Mouse (Mus musculus): ENCODE measurements around the gene Scn10a. TPM values are rescaled to one million over a fixed set of nuclear protein-coding genes. Genes with fewer than 3 reads are reported as not detected.

The Scn10a gene
- polyA plus RNA-seq, 1 experiment from 2014 or later: not detected

DNA sequence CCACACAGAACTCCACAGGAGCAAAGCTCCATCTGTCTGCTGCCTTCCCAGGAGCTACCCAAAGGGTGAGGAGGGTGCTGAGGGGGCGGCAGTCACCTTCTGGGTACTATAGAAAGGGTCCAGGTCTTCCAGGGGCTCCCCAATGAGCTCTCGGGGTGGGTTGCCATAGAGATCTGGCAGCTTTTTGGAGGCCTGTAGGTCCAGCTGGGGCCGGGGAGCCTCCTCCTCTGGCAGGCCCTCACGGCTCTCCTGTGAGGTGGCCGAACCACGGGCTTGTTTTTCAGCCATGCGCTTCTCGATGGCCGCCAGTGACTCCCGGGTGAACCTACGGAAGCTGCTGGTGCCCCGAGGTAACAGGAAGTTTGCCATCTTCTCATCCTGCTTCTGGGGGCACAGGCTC, 156.9 kb downstream of the Scn10a start:
- H3K4me3 ChIP-seq (ENCODE audit: low read depth, low read length): no peak overlapping the region
- H3K27me3 ChIP-seq (ENCODE audit: control insufficient read depth, insufficient read depth, low read depth, low read length): peaks cover 82% of the 10 kb centered on the region
- H3K4me1 ChIP-seq (ENCODE audit: control insufficient read depth, insufficient read depth, low read length): no peaks in the 10 kb centered on the region; the same call in 1 of the 2 replicates
- no peak overlapping the region for H3K27ac ChIP-seq (ENCODE audit: low read length)
- no peak overlapping the region for H3K9ac ChIP-seq (ENCODE audit: low read depth, low read length)
- no peaks in the 10 kb centered on the region for H3K36me3 ChIP-seq (ENCODE audit: control insufficient read depth, insufficient read depth, low read length)
- H3K4me2 ChIP-seq (ENCODE audit: low read length): no peak overlapping the region
- no peaks in the 10 kb centered on the region; the same call in 1 of the 2 replicates for H3K9me3 ChIP-seq (replicated peaks; ENCODE audit: control insufficient read depth, low read length, poor library complexity, severe bottlenecking)
- WGBS: 57% methylated on average over 12 of the region's 12 CpGs
- no peak for ATAC-seq

- H3K4me3 ChIP-seq (ENCODE audit: low read depth, low read length): no peak overlapping the region
- WGBS: 55% methylated on average over 8 of the region's 8 CpGs
- H3K27me3 ChIP-seq (ENCODE audit: control insufficient read depth, insufficient read depth, low read depth, low read length): peaks cover 77% of the 10 kb centered on the region
- H3K27ac ChIP-seq (ENCODE audit: low read length): no peak overlapping the region
- no peaks in the 10 kb centered on the region for H3K9me3 ChIP-seq (replicated peaks; ENCODE audit: control insufficient read depth, low read length, poor library complexity, severe bottlenecking)
- no peak overlapping the region for H3K4me2 ChIP-seq (ENCODE audit: low read length)
- H3K9ac ChIP-seq (ENCODE audit: low read depth, low read length): no peak overlapping the region
- no peaks in the 10 kb centered on the region; the same call in 1 of the 2 replicates for H3K4me1 ChIP-seq (ENCODE audit: control insufficient read depth, insufficient read depth, low read length)
- H3K36me3 ChIP-seq (ENCODE audit: control insufficient read depth, insufficient read depth, low read length): no peaks in the 10 kb centered on the region
- ATAC-seq: no peak
These were observed 157.4 kb downstream of the Scn10a start for GRCm38 (mm10) chr9:119561746-119562145.

DNA sequence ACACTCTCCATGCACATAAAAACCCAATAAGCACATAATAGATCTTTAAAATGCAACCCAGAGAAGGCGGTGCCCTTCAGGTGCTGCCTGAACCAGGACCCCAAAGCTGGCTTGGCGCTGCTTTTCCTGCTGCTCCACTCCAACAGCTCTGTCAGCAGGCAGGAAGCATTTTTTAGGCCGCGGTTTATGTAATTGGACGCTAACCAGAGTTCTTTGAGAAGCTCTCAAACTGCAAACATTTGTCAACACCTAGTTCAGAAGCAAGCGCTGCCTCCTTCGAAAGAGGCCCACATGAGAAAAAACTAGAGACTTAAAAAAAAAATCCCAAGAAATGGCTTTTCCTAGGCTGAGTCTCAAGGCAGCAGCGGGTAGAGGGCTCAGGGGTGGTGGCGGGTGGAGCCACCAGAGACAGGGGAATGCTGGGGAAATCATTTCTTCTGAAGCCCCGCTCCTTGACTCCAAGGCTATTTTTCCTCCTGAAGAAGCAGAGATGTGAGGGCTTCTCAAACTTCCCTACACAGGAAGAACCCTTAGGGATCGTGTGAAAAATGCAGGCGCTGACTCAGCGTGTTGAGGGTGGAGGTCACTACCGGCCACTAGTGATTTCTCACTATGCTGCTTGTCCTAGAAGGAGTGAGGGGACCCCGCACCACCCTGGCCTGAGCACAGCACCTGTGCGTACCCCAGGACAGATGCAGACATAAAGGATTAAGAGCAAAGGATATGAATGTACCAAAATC, 159.4 kb downstream of the Scn10a start:
- Histone ChIP-seq H3K9ac (ENCODE audit: low read depth, low read length) (no peak overlapping the region), H3K4me3 (ENCODE audit: low read depth, low read length) (no peak overlapping the region), H3K27me3 (ENCODE audit: control insufficient read depth, insufficient read depth, low read depth, low read length) (peaks cover 71% of the 10 kb centered on the region), H3K9me3 (replicated peaks; ENCODE audit: control insufficient read depth, low read length, poor library complexity, severe bottlenecking) (no peaks in the 10 kb centered on the region), H3K4me2 (ENCODE audit: low read length) (no peak overlapping the region), H3K36me3 (ENCODE audit: control insufficient read depth, insufficient read depth, low read length) (no peaks in the 10 kb centered on the region), H3K27ac (ENCODE audit: low read length) (no peak overlapping the region), H3K4me1 (ENCODE audit: control insufficient read depth, insufficient read depth, low read length) (no peaks in the 10 kb centered on the region; the same call in 1 of the 2 replicates)
- no peak for ATAC-seq
- 82% methylated on average over 16 of the region's 16 CpGs for WGBS

Other genes with a start within 250 kb of the Scn10a start
- 0.29 and 0.40 TPM in 2 replicates for gene Scn5a, start 140.3 kb downstream of the Scn10a start, polyA plus RNA-seq (2015; fragmentation: Nextera tagmentation; extraction: Ambion mirVana)
- gene Scn11a, start 106.1 kb upstream of the Scn10a start, polyA plus RNA-seq (2015; fragmentation: Nextera tagmentation; extraction: Ambion mirVana): 0.20 TPM in 2 replicates
- 68.2 and 73.7 TPM in 2 replicates for gene Wdr48, start 175.6 kb upstream of the Scn10a start, polyA plus RNA-seq (2015; fragmentation: Nextera tagmentation; extraction: Ambion mirVana)
- 27.3 and 29.2 TPM in 2 replicates for gene Gorasp1, start 218.2 kb upstream of the Scn10a start, polyA plus RNA-seq (2015; fragmentation: Nextera tagmentation; extraction: Ambion mirVana)
- gene Ttc21a, start 218.3 kb upstream of the Scn10a start, polyA plus RNA-seq (2015; fragmentation: Nextera tagmentation; extraction: Ambion mirVana): 1.0 and 1.3 TPM in 2 replicates

Measured in midbrain, embryonic 16.5 days (tissue).